Mouse (Mus musculus) urinary bladder, postnatal 14 days (tissue): ENCODE measurements at regions not wholly inside any gene's neighbourhood (a gene's known extent, or its start where the extent isn't known, plus 50 kb on each side); places are given as distances from the start of the nearest gene placed in this dataset.

Experiments
- DNase-seq: peaks from one replicate; pipeline ENCODE4 v3.0.0; 2021; ENCODE audit warnings: low spot score

DNA sequence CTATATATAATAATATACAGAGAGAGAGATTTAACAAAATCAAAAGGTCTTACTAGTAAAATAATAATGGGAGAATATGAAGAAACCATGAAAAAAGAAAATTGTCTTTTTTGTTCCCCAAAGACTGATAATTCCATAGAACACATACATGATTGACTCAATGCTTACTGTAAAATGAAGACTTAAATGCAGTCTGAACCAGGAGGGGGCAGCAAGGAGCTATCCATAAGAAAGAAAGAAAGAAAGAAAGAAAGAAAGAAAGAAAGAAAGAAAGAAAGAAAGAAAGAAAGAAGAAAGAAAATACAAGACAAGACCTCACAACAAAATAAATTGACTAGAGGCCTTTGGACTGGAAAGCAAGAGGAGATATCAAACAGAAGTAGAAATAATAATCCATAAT lies 868.8 kb upstream of the Acvr2a start:
- no peak for DNase-seq

DNA sequence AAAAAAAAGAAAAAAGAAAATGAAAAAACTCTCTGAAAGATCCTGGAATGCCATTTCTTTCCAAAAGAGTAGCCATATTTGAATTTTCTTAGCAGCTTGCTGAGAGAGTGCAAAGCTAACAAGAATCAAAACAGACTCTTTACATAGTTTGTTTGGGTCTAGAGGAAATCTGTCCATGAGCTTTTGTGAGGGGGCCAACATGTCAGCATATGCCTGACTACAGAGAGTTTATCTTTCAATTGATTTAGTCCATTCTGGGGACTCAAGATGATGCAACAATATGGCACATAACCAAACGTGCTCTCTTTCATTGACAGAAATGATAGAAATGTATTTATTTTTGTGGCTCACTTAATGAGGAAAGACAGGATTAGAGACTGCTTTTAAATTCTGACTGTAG lies 822.8 kb upstream of the Acvr2a start:
- no peak for DNase-seq

- no peak for DNase-seq
These were observed 819.7 kb upstream of the Acvr2a start for GRCm38 (mm10) chr2:47994185-47994584.

DNA sequence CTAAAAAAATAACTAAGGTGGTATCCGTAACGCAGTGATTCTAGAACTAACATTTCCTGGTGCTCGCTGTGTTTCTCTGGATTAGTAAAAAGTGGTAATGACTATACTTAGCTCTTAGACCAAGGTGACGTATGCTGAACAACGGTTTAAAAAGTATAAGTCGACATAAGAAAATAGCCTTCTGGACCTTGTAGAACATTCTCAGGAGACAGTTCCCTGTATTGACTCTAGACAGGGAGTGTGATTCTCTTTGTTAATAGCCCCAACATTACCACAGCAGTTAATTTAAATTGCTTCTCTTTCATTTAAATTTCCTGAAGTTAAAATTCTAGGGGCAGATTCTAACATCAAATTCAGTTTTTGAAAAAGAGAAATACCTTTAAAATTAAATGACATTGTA lies 812.7 kb upstream of the Acvr2a start:
- no peak for DNase-seq

DNA sequence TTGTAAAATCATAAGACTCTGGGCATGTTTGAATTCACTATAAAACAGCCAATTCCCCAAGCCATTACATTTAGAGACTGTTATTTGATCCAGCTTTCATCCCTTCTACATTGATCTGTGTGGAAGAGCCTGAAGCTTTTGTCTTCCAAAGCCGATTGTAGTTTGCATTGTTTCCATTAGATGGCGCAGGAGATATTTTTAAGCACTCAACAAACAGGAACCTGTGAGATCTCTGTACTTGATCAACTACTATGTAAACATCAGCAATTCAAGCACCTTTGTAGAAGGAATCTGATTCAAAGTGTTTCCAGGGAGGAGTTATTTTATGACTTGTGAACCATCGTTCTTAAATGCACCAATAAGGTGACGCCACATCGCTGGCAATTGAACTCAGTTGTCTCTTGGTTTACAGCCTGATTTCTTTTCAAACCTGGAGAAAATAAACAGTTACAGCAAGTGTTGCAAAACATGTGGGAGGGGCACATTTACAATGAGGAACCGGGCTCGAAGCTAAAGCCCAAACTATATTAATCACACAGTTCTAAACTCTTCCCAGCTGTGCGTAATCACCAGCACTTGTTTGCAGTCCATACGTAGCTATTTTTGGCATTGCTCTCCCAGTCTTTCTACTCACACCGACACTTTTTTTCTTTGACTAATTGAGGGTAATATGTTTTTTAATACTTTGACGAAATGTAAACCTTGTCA lies 812.0 kb upstream of the Acvr2a start:
- peak; percentile 43 for DNase-seq

DNA sequence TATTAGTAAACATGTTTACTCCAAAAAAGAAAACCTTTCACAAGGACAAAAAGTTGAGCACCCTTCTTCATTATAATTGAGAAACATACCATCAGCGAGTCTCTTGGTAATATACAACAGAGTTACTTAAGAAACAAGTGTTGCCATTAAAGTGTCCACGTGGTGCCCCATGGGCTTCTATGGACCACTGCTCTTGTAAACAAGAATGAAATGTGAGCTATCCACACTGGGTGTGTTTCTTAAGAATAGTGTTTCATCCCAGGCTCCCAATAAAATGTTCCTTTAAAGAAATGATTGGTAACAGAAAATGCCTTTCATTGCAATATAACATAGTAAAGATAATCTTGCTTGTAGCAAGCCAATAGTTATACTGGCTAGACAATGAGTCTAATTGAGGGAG lies 803.6 kb upstream of the Acvr2a start:
- no peak for DNase-seq

GRCm38 (mm10) chr2:48027559-48027958 lies 786.4 kb upstream of the Acvr2a start:
- DNase-seq = no peak

DNA sequence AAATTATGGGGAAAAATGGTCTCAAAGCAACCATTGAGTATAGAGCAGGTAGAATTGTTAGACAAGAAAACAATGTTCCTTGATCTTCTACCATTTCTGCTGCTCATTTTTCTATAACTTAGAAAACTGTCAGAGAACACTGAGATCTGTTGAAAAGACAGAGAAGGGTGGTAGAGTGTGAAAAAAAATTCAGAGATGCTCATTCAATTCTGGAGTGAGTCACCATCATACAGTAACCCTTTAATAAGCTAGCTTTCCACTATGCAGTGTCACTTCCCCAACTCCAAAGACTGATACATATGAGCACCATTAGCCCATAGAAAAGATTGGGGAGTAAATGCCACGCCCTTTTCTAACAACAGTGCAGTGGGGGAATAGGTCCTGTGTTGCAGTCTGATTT lies 752.5 kb upstream of the Acvr2a start:
- no peak for DNase-seq

DNA sequence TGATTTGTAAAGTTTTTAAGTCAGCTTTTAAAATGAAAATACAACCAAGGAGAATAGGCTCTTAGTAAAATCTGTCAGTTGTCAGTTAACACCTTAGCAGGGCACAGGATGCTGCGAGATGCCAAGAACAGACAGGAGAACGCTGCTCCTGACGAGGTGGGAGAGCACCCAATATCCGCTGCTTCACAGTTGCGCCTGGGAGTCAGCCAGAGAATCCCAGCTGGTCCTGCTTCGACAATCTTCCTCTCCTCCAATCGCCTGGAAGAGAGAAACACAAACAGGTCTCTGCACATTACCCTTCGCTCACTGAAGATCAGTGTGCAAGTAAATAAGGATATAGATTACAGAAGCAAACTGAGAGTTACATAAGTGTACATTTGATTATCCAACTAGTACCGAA lies 750.5 kb upstream of the Acvr2a start:
- no peak for DNase-seq

GRCm38 (mm10) chr2:48065162-48065561 lies 748.7 kb upstream of the Acvr2a start:
- DNase-seq = no peak

DNA sequence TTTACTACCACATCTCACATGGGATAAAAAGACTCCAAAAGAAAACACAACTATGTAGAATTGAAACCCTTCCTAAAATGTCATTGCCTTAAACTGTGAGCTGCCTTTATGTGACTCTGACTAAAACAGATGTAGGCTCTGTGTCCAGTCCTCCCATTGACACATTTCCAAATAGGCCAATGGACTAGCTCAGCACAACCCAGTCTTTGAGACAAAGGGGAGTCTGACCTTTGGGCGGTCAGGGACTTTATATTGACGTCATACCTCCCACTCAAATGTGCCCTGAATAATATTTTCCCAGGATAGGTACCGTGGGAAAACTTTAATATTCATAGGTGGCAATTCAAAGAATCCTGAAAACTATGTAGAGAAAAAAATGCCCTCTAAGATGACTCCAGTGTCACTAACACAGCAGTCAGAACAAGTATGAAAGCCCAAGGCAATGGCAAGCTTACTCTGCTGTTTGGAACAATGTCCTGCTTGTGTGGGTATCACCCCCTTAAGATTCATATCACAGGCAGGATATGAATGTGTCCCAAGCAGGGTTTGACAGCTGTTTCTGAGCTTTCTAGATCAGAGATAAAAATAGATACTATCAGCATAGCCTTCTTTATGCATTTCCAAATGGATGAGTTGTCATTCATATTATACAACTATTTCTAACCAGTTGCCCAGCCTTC lies 731.6 kb upstream of the Acvr2a start:
- no peak for DNase-seq

DNA sequence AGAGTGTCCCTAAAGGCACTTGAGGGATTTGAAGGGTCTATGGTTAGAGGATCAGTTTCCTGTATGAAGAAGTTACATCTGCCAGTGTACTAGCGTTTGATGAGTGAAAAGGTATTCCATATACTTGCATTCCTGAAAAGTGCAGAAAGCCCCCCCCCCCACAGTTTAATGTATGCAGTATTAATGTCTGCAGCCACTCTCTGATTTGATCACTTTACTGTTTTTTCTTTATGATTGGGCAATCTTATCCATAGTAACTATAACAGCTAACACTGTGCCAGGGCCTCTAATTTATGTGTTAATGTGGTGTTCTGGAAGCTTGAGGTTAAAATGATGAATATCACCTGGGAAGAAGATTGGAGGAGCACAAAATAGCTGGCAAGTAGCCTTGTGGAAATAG lies 715.6 kb upstream of the Acvr2a start:
- DNase-seq = no peak

GRCm38 (mm10) chr2:48098931-48099531 lies 714.9 kb upstream of the Acvr2a start:
- no peak for DNase-seq

DNA sequence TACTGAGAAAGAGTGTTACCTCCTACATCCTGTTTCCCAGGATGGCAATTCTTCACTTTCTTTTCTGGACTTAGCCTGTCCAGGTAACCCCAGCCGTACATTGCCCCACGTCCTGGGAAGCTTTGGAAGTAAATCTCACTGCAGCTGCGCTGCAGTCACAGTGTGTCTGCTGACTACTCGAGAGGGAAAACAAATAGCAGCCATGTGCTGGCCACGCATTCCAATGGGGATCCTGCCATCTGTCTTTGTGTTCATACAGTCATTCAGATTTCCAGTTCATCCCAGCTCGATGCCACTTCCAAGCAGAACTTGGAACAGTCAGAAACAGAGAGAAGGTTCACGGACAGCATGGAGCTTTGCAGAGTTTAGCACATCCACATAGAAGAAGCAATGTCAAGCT lies 690.2 kb upstream of the Acvr2a start:
- no peak for DNase-seq

- DNase-seq = no peak
These were observed 675.8 kb upstream of the Acvr2a start for GRCm38 (mm10) chr2:48138051-48138611.

- no peak for DNase-seq
These were observed 672.6 kb upstream of the Acvr2a start for GRCm38 (mm10) chr2:48141281-48141680.

GRCm38 (mm10) chr2:48154706-48155105 lies 659.2 kb upstream of the Acvr2a start:
- no peak for DNase-seq

- no peak for DNase-seq
These were observed 641.3 kb upstream of the Acvr2a start for GRCm38 (mm10) chr2:48172626-48173025.

GRCm38 (mm10) chr2:48186161-48186560 lies 627.7 kb upstream of the Acvr2a start:
- DNase-seq = no peak

DNA sequence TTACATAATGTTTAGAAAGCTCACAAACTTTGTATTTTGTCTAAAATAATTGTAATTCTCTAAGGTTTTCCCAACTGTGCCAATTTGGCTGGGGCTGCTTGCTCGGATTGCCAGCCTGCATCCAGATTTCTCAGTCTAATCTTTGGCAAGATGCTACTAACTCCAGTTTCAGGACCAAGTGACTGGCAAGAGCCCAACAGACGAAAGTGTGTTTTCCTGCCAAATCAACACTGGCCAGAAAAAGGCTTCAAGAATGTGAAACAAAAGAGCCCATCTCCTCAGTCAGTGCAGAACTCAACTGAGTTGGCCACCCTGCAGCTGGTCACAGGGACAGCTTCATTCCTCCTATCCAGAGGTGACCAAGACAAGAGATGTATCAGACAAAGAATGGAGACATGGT lies 627.3 kb upstream of the Acvr2a start:
- peak; percentile 7 for DNase-seq

DNA sequence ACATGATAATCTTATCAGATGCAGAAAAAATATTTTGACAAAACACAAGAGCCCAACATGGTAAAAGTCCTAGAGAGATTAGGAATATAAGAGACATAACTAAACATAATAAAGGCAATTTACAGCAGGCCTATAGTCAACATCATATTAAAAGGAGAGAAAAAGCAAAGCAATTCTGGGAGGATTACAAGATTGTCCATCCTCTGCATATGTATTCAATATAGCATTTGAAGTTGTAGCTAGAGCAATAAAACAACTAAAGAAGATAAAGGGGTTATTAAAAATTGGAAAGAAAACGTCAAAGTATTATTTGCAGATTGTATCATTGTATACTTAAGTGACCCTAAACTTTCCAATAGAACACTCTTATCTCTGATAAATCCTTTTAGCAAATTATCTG lies 602.1 kb upstream of the Acvr2a start:
- DNase-seq = no peak

GRCm38 (mm10) chr2:48220771-48221170 lies 593.1 kb upstream of the Acvr2a start:
- DNase-seq = peak; percentile 15

GRCm38 (mm10) chr2:48223084-48223799 lies 590.7 kb upstream of the Acvr2a start:
- DNase-seq = no peak
